Mouse (Mus musculus) stomach, postnatal 0 days (tissue): ENCODE results near the gene Acadm.

Experiments used
- CTCF ChIP-seq: IDR thresholded peaks from 2 replicates; pipeline ENCODE4 v1.5.1; 2016; ENCODE audit warnings: antibody characterized with exemption, low read depth, mild to moderate bottlenecking, moderate library complexity
- EP300 ChIP-seq: optimal IDR thresholded peaks from 2 replicates; pipeline ENCODE3; 2016; ENCODE audit warnings: antibody characterized with exemption

DNA sequence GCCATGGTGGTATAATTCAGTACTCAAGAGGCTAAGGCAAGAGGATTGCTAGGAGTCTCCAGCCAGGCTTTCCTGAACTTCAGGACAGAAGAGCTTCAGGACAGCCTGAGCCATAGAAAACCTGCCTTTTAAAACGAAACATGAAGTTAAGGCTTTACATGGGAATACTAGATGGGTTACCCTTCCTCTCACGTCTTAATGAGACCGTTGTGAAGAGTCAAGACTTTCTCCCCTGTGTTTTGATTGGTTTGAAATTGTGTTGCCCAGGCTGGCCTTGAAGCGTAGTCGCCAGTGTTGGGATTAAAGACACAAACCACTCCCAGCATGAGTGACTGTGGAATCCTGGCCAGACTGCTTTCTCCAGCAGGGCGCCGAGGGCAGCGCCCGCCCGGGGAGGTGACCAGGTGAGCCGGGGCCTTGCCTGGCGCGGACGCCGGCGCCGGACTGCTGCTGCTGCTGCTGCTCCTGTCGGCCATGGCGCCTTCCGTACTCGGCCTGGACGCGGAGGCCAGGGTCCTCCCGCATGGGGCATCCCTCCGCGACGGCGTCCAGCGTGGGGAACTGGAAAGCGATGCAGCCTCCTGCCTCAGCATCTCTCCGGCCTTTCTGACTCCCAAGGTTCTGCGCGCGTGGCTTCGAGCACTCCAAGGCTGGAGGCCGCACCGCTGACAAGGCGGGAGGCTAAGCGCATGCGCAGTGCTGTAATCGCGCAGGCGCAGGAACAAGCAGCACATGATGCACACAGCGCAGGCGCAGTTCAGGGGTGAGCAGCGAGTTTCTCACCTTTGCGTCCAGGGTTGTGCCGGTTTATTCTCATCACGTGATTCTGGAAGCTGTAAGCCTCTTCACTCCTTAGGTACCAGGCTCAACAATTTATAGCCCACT, 38.9 kb downstream of the Acadm start:
- TF ChIP-seq EP300 = no peak
- no peak for TF ChIP-seq CTCF
